Mouse (Mus musculus) ovary, adult 18-20 months (tissue): Measurements from ENCODE around the gene Usp7.

Experiments
- DNase-seq: peaks from one replicate; pipeline ENCODE4 v3.0.0; 2022; ENCODE audit warnings: low spot score, mixed read lengths

Usp7 gene

GRCm38 (mm10) chr16:8672350-8672687 is 119.8 kb downstream of the Usp7 start:
- no peak for DNase-seq

DNA sequence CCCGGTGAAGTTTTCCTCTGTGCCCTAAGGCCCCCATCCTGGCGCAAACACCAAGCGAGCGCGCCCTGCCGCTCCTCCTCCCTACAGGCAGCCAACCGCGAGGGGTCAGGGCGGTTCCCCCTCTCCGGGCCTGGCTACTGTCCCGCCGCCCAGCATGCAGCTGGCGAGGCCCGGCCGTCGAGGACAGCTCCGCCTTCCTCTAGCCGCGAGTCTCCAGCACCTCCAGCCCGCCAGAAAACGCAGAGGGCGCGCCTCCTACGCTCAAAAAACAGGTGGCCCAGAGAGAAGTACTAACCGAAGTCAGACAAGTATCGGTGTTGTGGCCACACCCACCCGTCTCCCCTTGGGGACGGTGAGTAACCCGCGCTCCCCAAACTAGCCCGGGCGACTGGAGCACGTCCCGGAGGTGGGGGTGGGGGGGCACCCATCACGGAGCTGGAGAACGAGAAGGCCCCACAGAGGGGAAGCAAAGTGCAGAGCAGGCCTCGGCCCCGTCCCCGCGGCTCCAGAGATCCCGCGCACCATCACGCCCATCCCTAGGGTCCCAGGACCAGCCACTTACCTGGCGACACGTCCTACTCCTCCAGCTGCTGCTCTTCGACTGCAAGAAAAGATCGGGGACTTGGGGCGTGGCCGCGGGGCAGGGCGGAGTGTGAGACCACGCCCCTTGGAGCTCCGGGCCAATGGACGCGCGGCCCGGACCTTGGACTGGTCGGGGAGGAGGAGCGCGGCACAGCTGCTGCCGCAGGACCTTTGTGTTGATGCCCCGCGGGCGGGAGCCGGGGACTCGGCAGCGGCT is 120.4 kb downstream of the Usp7 start, which contains the start of gene Carhsp1:
Gene Carhsp1, minus strand, starts transcription at position 605 of the 799 bp plus-strand sequence.
- DNase-seq, result peak; percentile 93

DNA sequence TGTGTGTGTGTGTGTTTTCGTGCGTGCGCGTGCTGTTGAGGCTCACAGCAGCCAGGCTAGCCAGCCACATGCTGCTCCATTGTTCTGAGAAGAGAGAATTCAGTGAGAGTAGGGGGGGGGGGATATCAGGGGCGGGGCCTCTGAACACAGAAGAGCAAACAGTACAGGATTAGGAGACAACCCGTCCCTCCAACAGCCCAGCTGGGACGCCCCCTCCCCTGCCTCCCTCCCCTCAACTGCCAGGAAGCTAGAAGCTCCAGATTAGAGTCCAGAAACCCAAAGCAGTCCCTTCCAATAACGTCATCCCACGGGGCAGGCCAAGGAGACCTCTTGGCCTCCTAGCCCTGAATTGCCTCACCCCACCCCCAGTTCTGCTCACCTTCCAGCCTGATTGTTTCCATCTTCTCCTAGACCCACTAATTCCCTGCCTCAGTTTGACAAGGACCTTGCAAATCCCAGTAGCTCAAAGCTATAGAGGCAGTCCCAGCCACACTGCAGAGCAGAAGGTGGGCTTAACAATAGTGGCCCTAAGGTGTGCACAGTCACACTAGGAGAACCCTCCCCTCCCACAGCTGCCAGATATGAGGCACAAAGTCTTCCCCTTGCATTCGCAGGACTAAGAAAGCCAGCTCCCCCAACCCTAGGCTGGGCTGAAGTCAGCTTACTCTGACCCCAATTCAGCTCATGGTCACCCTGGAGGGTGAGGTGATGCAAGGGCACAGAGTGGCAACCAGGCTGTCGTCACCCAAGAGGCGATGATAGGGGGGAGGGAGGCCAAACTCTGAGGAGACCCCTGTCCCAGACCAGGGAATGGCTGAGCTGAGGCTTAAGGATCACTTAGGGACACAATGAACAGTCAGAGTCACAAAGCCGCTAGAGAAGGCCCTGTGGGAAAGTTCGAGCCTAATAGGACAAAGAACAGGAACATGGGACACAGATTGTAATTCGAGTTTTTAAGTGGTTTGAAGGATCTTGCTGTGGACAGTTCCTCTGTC is 121.8 kb downstream of the Usp7 start:
- DNase-seq, result no peak

DNA sequence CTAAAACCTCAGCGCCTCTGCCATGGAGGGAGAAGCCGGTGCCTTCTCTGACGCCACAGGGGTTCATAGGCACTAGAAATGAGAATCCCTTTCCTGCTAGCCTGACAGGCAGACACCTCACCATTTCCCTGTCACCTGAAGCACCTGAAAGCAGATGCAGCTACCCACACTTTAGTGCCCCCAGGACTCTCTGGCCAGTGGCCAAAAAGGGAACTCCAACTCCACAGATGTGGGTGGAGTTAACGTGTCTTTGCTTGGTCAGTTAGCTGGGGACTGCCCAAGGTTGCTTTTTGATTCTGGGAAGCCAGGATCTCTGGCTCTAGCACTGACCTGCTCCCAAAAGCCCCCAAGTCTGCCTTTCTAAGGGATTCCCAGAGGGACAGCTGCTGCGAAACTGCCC is 122.7 kb downstream of the Usp7 start:
- no peak for DNase-seq

- DNase-seq, result no peak
Measured at GRCm38 (mm10) chr16:8668386-8668785, 123.7 kb downstream of the Usp7 start.

GRCm38 (mm10) chr16:8667814-8668213 is 124.3 kb downstream of the Usp7 start:
- DNase-seq, result no peak

- no peak for DNase-seq
Measured at GRCm38 (mm10) chr16:8667261-8667660, 124.8 kb downstream of the Usp7 start.

DNA sequence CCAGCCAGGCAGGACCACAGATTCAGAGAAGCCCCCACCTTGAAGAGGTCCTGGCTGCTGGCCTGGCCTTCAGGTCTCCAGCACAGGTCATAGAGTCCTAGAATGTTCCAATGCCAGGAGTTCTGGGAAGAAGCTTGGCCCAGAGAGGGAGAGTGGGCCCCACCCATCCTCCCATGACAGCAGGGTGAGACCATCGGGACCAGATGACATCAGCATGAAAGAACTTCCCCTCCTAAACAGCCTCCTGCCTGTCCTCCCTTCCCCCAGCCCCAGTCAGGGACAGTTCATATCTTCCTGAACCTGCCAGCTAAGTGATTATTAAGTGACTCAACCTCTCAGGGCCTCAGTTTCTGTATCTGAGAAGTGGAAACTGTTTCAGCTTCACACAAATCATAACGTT is 125.7 kb downstream of the Usp7 start:
- DNase-seq, result no peak

GRCm38 (mm10) chr16:8665367-8665766 is 126.7 kb downstream of the Usp7 start:
- no peak for DNase-seq

- DNase-seq, result no peak
Measured at GRCm38 (mm10) chr16:8663606-8664539, 128.2 kb downstream of the Usp7 start.

DNA sequence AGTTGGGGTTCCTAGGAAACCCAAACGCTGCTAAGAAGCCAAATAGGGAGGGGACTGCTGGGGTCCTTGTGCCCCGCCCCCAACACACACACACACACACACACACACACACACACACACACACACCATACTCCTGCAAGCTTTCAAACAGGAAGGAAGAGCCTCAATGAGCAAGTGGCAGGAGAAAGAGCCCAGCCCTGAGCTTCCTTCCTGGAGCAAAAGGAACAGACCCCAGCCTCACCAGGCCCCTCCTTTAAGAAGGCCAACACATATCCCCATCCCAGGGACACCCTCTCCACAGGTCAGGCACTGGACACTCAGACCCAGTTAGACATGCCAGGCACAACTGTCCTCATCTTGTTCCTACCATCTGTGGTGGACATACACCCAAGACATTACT is 129.1 kb downstream of the Usp7 start:
- DNase-seq, result no peak

GRCm38 (mm10) chr16:8658764-8659163 is 133.3 kb downstream of the Usp7 start:
- DNase-seq, result no peak

GRCm38 (mm10) chr16:8658349-8658748 is 133.8 kb downstream of the Usp7 start:
- DNase-seq, result no peak

- no peak for DNase-seq
Measured at GRCm38 (mm10) chr16:8656256-8656655, 135.9 kb downstream of the Usp7 start.

DNA sequence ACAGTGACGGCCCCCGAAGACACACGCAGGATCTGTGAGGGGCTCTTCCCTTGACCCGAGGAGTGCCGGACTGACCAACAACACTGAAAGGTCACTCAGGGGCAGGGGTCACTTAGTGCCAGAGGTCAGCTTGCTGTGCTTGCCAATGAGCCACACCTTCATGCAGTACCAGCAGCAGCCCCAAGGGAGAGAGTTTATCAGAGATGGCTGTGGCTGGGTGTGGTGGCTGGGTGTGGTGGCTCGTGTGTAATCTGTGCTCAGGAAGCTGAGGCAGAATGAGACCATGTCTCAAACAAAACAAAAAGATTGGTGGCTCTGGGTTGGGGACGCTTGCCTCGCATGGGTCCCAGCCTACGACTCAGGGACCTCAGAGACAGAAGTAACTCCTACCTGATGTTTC is 136.5 kb downstream of the Usp7 start:
- no peak for DNase-seq

- DNase-seq, result no peak
Measured at GRCm38 (mm10) chr16:8655108-8655507, 137.0 kb downstream of the Usp7 start.

- DNase-seq, result peak; percentile 65
Measured at GRCm38 (mm10) chr16:8650007-8650406, 142.1 kb downstream of the Usp7 start.

- no peak for DNase-seq
Measured at GRCm38 (mm10) chr16:8645546-8645945, 146.6 kb downstream of the Usp7 start.

- DNase-seq, result no peak
Measured at GRCm38 (mm10) chr16:8643855-8644254, 148.3 kb downstream of the Usp7 start.
